Mouse (Mus musculus) kidney, adult 2 months (tissue): Measurements from ENCODE around the gene Uggt1. TPM values are rescaled to one million over a fixed set of nuclear protein-coding genes. Genes with fewer than 3 reads are reported as not detected.

Source experiments
- DNase-seq: peaks from one replicate; pipeline ENCODE4 v3.0.0; 2021
- H3K27ac ChIP-seq: fragments of 200-500 bp; 2 replicates; pipeline ENCODE4 v1.5.1; 2012; ENCODE audit warnings: low read depth, low read length, control low read depth, inconsistent platforms; ENCODE audit not compliant: insufficient read depth
- H3K27me3 ChIP-seq: fragments of 200-500 bp; replicated peaks from 2 replicates; pipeline ENCODE4 v1.6.1; 2012; ENCODE audit warnings: mild to moderate bottlenecking, moderate library complexity, low read length, inconsistent platforms; ENCODE audit not compliant: control insufficient read depth, insufficient read depth
- H3K36me3 ChIP-seq: fragments of 200-500 bp; 2 replicates; pipeline ENCODE4 v1.6.1; 2012; ENCODE audit warnings: mild to moderate bottlenecking, moderate library complexity, low read length, inconsistent platforms; ENCODE audit not compliant: control insufficient read depth, insufficient read depth
- H3K4me1 ChIP-seq: fragments of 200-500 bp; 2 replicates; pipeline ENCODE4 v1.6.1; 2011; ENCODE audit warnings: low read length; ENCODE audit not compliant: control insufficient read depth, insufficient read depth
- H3K4me3 ChIP-seq: fragments of 200-500 bp; 2 replicates; pipeline ENCODE4 v1.5.1; 2011; ENCODE audit warnings: mild to moderate bottlenecking, low read depth, low read length, control low read depth; ENCODE audit not compliant: insufficient read depth
- CTCF ChIP-seq: fragments of 200-500 bp; conservative IDR thresholded peaks from 2 replicates; pipeline ENCODE4 v1.5.1; 2011; ENCODE audit warnings: low read depth, mild to moderate bottlenecking, control low read depth, low read length, moderate library complexity, mixed read lengths; ENCODE audit not compliant: insufficient read depth, insufficient read length
- POLR2A ChIP-seq: fragments of 200-500 bp; IDR thresholded peaks from one replicate; pipeline ENCODE4 v1.6.1; 2011; ENCODE audit warnings: low read depth, low read length, control low read depth
- WGBS: fragments of 180-500 bp; shearing (Covaris S2); methylation state at CpG from one replicate; pipeline ENCODE4 v1.1.7; 2018; 5-methylcytosine and 5-hydroxymethylcytosine counted together
- polyA plus RNA-seq: library from polyadenylated mRNA; depleted of rRNA; stranded (reverse); fragments of >200 nt; gene quantifications from 2 replicates; pipeline ENCODE4 v1.2.3, GENCODE M21; 2012

Gene Uggt1
- polyA plus RNA-seq, 1 experiment: 15.3 TPM

GRCm38 (mm10) chr1:36257276-36257675 is 12.8 kb upstream of the Uggt1 start:
- no peak overlapping the region for H3K4me3 ChIP-seq
- no peak for TF ChIP-seq POLR2A
- TF ChIP-seq CTCF: no peak
- peaks cover 5% of the 10 kb centered on the region; the same call in 1 of the 2 replicates for H3K4me1 ChIP-seq
- no peak overlapping the region for H3K27ac ChIP-seq
- whole genome bisulfite sequencing: 83% methylated on average over 8 of the region's 8 CpGs
- no peak for DNase-seq
- H3K27me3 ChIP-seq: no peaks in the 10 kb centered on the region; the same call in 1 of the 2 replicates
- no peaks in the 10 kb centered on the region for H3K36me3 ChIP-seq

- Histone ChIP-seq H3K36me3 (no peaks in the 10 kb centered on the region), H3K4me3 (no peak overlapping the region), H3K27me3 (no peaks in the 10 kb centered on the region; the same call in 1 of the 2 replicates), H3K27ac (peak overlapping the region; percentile 43; the same call in 1 of the 2 replicates), H3K4me1 (peaks cover 5% of the 10 kb centered on the region; the same call in 1 of the 2 replicates)
- 45% methylated on average over 20 of the region's 20 CpGs for WGBS
- TF ChIP-seq POLR2A (no peak), CTCF (no peak)
- DNase-seq: peak; percentile 42
Observed at GRCm38 (mm10) chr1:36255871-36256640, 11.5 kb upstream of the Uggt1 start.

DNA sequence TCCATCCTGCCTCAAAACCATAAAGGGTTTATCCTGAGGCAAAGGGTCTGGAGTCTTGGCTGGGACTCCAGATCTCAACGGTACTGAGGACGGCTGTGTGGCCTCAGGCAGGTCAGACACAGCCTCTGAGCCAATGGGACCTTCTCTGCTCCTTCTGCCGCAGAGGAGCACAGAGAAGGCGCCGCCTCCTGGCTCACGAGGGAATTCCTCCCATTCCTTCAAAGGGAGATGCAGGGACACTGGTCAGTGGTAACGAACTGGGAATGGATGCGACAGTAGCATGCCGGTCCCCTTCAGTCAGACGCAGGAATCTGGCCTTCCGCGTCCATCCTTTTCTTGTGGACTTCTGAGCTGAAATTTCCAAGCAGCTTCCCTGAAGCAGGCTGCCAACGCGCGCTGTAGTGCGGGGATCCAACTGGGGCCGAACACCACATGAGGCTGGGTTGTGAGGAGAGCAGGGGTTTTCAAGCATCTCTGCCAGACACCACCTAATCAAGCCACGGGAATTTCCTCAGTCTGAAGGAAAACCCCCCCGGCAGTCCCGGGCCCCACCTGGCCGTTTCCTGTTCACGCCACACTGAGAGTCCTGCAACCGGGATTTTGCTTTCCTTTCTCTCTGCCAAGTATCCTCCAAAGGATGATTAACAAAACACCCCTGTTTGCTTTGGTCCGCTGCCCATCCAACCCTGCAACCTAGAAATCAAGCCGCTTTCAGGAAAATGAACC is 10.3 kb upstream of the Uggt1 start:
- peaks cover 5% of the 10 kb centered on the region; the same call in 1 of the 2 replicates for H3K4me1 ChIP-seq
- H3K4me3 ChIP-seq: peak overlapping the region; percentile 16; the same call in 1 of the 2 replicates
- 9% methylated on average over 25 of the region's 25 CpGs for WGBS
- no peaks in the 10 kb centered on the region; the same call in 1 of the 2 replicates for H3K27me3 ChIP-seq
- H3K27ac ChIP-seq: peak overlapping the region; percentile 55
- no peaks in the 10 kb centered on the region for H3K36me3 ChIP-seq
- DNase-seq: peak; percentile 84
- TF ChIP-seq CTCF (peak; percentile 74), POLR2A (no peak)

- Histone ChIP-seq H3K4me1 (peaks cover 5% of the 10 kb centered on the region; the same call in 1 of the 2 replicates), H3K27me3 (no peaks in the 10 kb centered on the region; the same call in 1 of the 2 replicates), H3K36me3 (no peaks in the 10 kb centered on the region), H3K27ac (no peak overlapping the region), H3K4me3 (no peak overlapping the region)
- 2% methylated on average over 6 of the region's 6 CpGs for WGBS
- DNase-seq: peak; percentile 88
- TF ChIP-seq POLR2A: no peak
- TF ChIP-seq CTCF: peak; percentile 80
Observed at GRCm38 (mm10) chr1:36252791-36253190, 8.3 kb upstream of the Uggt1 start.

- 33% methylated on average over 9 of the region's 9 CpGs for WGBS
- no peak overlapping the region for H3K27ac ChIP-seq
- TF ChIP-seq CTCF (no peak), POLR2A (no peak)
- H3K27me3 ChIP-seq: no peaks in the 10 kb centered on the region; the same call in 1 of the 2 replicates
- no peak overlapping the region for H3K4me3 ChIP-seq
- DNase-seq: peak; percentile 54
- no peaks in the 10 kb centered on the region for H3K36me3 ChIP-seq
- peaks cover 5% of the 10 kb centered on the region; the same call in 1 of the 2 replicates for H3K4me1 ChIP-seq
Observed at GRCm38 (mm10) chr1:36251426-36251825, 6.9 kb upstream of the Uggt1 start.

- Histone ChIP-seq H3K4me1 (peaks cover 11% of the 10 kb centered on the region), H3K4me3 (no peak overlapping the region), H3K27me3 (no peaks in the 10 kb centered on the region), H3K27ac (no peak overlapping the region), H3K36me3 (no peaks in the 10 kb centered on the region)
- TF ChIP-seq CTCF (no peak), POLR2A (no peak)
- no peak for DNase-seq
- WGBS: 58% methylated on average over 6 of the region's 6 CpGs
Observed at GRCm38 (mm10) chr1:36246688-36247087, 2.2 kb upstream of the Uggt1 start.

DNA sequence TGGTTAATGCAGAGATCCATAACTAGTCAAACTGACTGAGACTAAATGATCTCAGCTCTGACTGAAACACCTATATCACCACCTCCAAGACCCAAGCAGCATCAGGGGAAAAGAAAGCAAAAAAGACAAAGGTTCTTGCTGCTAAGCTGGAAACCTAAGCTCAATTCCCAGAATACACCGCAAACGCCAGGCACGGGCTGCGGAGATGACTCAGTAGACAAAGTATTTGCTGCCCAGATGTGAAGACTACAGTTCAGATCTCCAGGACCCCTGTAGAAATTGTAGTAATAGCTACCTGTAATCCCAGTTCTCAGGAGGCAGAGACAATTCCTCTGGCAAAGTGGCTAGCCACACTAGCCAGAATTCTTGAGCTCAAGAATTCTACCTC is 302 bp upstream of the Uggt1 start:
- TF ChIP-seq CTCF: no peak
- no peak for TF ChIP-seq POLR2A
- 74% methylated on average over 4 of the region's 4 CpGs for WGBS

More for the DNA sequence above, 302 bp upstream of the Uggt1 start:
- Histone ChIP-seq H3K4me3 (no peak overlapping the region), H3K36me3 (no peaks in the 10 kb centered on the region), H3K27ac (no peak overlapping the region), H3K27me3 (no peaks in the 10 kb centered on the region), H3K4me1 (peaks cover 11% of the 10 kb centered on the region)
- DNase-seq: no peak
